In the genomic region with DNA sequence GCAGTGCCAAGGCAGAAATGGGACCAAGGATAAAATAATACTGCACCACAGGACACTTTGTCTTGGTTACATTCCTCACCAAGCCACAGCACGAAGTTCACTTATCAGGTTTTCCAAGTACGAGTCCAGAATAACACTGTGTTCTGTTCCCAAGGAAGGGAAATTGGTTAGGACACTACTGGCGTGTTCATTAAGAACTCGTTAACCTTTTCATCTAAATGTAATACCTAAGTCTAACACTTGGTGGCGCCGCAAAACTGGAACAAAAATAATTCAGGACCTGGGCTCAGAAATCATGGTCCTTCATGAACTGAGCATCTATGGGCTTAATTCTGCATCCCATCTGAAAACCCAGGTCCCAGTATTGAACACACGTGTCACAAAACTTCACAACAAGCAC, we compare ENCODE assay signal across 8 mouse cellular contexts. TPM values are rescaled to one million over a fixed set of nuclear protein-coding genes. Genes with fewer than 3 reads are reported as not detected.
A peak's percentile ranks its signal among the peaks of the same experiment; 100 is the strongest.
DNase-seq lines count a peak whose midpoint lies in the region; ATAC-seq and TF ChIP-seq lines count a peak whose summit lies in the region.

No protein-coding gene starts in this region.

- no peak overlapping the region for H3K27ac ChIP-seq in heart, embryonic 10.5 days
- H3K27ac ChIP-seq in testis, adult 2 months (ENCODE audit: control insufficient read depth, insufficient read depth, low read depth, low read length) = no peak overlapping the region
- no peak overlapping the region for H3K27ac ChIP-seq in hindbrain, embryonic 16.5 days (ENCODE audit: low read depth, low read length)

- TF ChIP-seq CTCF in testis, adult 2 months (IDR thresholded peaks at IDR 0.05; ENCODE audit: control insufficient read depth, insufficient read depth, insufficient replicate concordance, low read depth, low read length) = peak; percentile 5; the same call in 1 of the 2 replicates

- no peak overlapping the region for H3K9ac ChIP-seq in hindbrain, embryonic 16.5 days (ENCODE audit: low read depth, low read length)

- H3K27me3 ChIP-seq in heart, embryonic 10.5 days (ENCODE audit: insufficient read depth, poor library complexity, severe bottlenecking) = no peaks in the 10 kb centered on the region
- H3K27me3 ChIP-seq in testis, adult 2 months (ENCODE audit: control insufficient read depth, insufficient read depth, low read length) = no peaks in the 10 kb centered on the region
- no peaks in the 10 kb centered on the region for H3K27me3 ChIP-seq in hindbrain, embryonic 16.5 days (replicated peaks; ENCODE audit: control insufficient read depth, insufficient read depth, low read length)

- H3K4me3 ChIP-seq in heart, embryonic 10.5 days = no peak overlapping the region
- no peak overlapping the region for H3K4me3 ChIP-seq in testis, adult 2 months (ENCODE audit: control insufficient read depth, low read depth, low read length)
- no peak overlapping the region for H3K4me3 ChIP-seq in hindbrain, embryonic 16.5 days (ENCODE audit: low read length)

- peaks cover 9% of the 10 kb centered on the region for H3K4me1 ChIP-seq in heart, embryonic 10.5 days
- H3K4me1 ChIP-seq in testis, adult 2 months (ENCODE audit: control insufficient read depth, insufficient read depth, low read length) = no peaks in the 10 kb centered on the region; the same call in 1 of the 2 replicates
- H3K4me1 ChIP-seq in hindbrain, embryonic 16.5 days (ENCODE audit: control insufficient read depth, insufficient read depth, low read depth, low read length) = peaks cover 10% of the 10 kb centered on the region

- H3K9me3 ChIP-seq in heart, embryonic 10.5 days = no peaks in the 10 kb centered on the region
- H3K9me3 ChIP-seq in hindbrain, embryonic 16.5 days (ENCODE audit: control insufficient read depth, low read length) = no peaks in the 10 kb centered on the region

- peak; percentile 92 for DNase-seq in heart, adult 8-10 months (ENCODE audit: low spot score)
- DNase-seq in heart, embryonic 10.5 days (ENCODE audit: low spot score) = no peak
- no peak for DNase-seq in testis, postnatal 10 days (ENCODE audit: low spot score)
- peak; percentile 83 for DNase-seq in c-Kit-positive CD71-negative TER-119-negative erythroid progenitor cells, embryonic 14.5 days (ENCODE audit: low read depth)
- peak; percentile 56 to 75 for DNase-seq in heart, postnatal 36 days
- peak; percentile 57 to 60 for DNase-seq in natural killer cell, adult 2 months (ENCODE audit: low spot score in 2 of 2)

- no peak for TF ChIP-seq POLR2A in testis, adult 2 months (IDR thresholded peaks at IDR 0.05; ENCODE audit: control insufficient read depth, low read depth, low read length)

- ATAC-seq in hindbrain, embryonic 16.5 days = no peak

- intact Hi-C loops in heart, postnatal 36 days (cut with DNase I) = loop anchor here (2.0 kb wide), 1 partner anchor 19 kb away; no protein-coding TSS in a partner anchor

- WGBS in heart, embryonic 10.5 days = 18% methylated on average over 7 of the region's 7 CpGs
- WGBS in hindbrain, embryonic 16.5 days = 15% methylated on average over 7 of the region's 7 CpGs

- no peak overlapping the region for H3K4me2 ChIP-seq in hindbrain, embryonic 16.5 days (ENCODE audit: low read length)

- peaks cover 34% of the 10 kb centered on the region for H3K36me3 ChIP-seq in heart, embryonic 10.5 days
- no peaks in the 10 kb centered on the region; the same call in none of the 2 replicates for H3K36me3 ChIP-seq in testis, adult 2 months (ENCODE audit: control insufficient read depth, insufficient read depth, low read length)
- peaks cover 8% of the 10 kb centered on the region; the same call in 1 of the 2 replicates for H3K36me3 ChIP-seq in hindbrain, embryonic 16.5 days (ENCODE audit: control insufficient read depth, insufficient read depth, low read length)

RNA-seq across cellular contexts. Expression of a gene that starts 5.0 kb away (rescaled TPM):
- 10 to 100 TPM; 22.3 to 26.7 (median 24.4) TPM for total RNA-seq in heart, adult 8-10 months (2022)
- polyA plus RNA-seq in heart, embryonic 10.5 days (2016; fragmentation: Nextera tagmentation; extraction: Ambion mirVana) = 33.0 and 36.2 TPM in 2 replicates
- polyA plus RNA-seq in testis, adult 2 months (2012; rRNA removed) = 97.0 and 99.2 TPM in 2 replicates
- 10 to 100 TPM; 23.0 to 24.0 TPM for total RNA-seq in heart, postnatal 36 days (2021)
- polyA plus RNA-seq in hindbrain, embryonic 16.5 days (2015; fragmentation: Nextera tagmentation; extraction: Ambion mirVana) = 47.7 and 48.3 TPM in 2 replicates

RNA-seq across cellular contexts. Expression of a gene that starts 5.3 kb away (rescaled TPM):
- 10 to 100 TPM; 59.0 to 88.1 (median 74.3) TPM for total RNA-seq in heart, adult 8-10 months (2022)
- polyA plus RNA-seq in heart, embryonic 10.5 days (2016; fragmentation: Nextera tagmentation; extraction: Ambion mirVana) = 93.3 and 94.6 TPM in 2 replicates
- polyA plus RNA-seq in testis, adult 2 months (2012; rRNA removed) = 41.3 and 42.5 TPM in 2 replicates
- total RNA-seq in heart, postnatal 36 days (2021) = 10 to 100 TPM; 68.1 to 73.7 TPM
- 101 and 116 TPM in 2 replicates for polyA plus RNA-seq in hindbrain, embryonic 16.5 days (2015; fragmentation: Nextera tagmentation; extraction: Ambion mirVana)

RNA-seq across cellular contexts. Expression of a gene that starts 46.0 kb away (rescaled TPM):
- 10 to 100 TPM; 22.1 to 74.4 (median 55.6) TPM for total RNA-seq in heart, adult 8-10 months (2022)
- polyA plus RNA-seq in heart, embryonic 10.5 days (2016; fragmentation: Nextera tagmentation; extraction: Ambion mirVana) = 17.6 and 32.8 TPM in 2 replicates
- 19.9 and 23.0 TPM in 2 replicates for polyA plus RNA-seq in testis, adult 2 months (2012; rRNA removed)
- total RNA-seq in heart, postnatal 36 days (2021) = 10 to 100 TPM; 37.1 to 64.2 TPM
- 75.3 and 97.1 TPM in 2 replicates for polyA plus RNA-seq in hindbrain, embryonic 16.5 days (2015; fragmentation: Nextera tagmentation; extraction: Ambion mirVana)

Comparison
In these comparisons a context has a peak if more than half of its experiments do, and no peak if none do; other contexts are left out.
1. DNase-seq: peak in heart, adult 8-10 months (single experiment), c-Kit-positive CD71-negative TER-119-negative erythroid progenitor cells, embryonic 14.5 days (single experiment), heart, postnatal 36 days (2 of 2) and natural killer cell, adult 2 months (2 of 2); none in heart, embryonic 10.5 days (single experiment) and testis, postnatal 10 days (single experiment).